Mouse (Mus musculus) kidney, postnatal 4 days (tissue): ENCODE data around the gene Dip2a.
A peak's percentile ranks its signal among the peaks of the same experiment; 100 is the strongest.

ENCODE experiments used
- DNase-seq, 2 experiments: peaks; one replicate each; pipeline ENCODE4 v3.0.0; 2021; ENCODE audit warnings: mixed read lengths in 2 of 2

The Dip2a gene

DNA sequence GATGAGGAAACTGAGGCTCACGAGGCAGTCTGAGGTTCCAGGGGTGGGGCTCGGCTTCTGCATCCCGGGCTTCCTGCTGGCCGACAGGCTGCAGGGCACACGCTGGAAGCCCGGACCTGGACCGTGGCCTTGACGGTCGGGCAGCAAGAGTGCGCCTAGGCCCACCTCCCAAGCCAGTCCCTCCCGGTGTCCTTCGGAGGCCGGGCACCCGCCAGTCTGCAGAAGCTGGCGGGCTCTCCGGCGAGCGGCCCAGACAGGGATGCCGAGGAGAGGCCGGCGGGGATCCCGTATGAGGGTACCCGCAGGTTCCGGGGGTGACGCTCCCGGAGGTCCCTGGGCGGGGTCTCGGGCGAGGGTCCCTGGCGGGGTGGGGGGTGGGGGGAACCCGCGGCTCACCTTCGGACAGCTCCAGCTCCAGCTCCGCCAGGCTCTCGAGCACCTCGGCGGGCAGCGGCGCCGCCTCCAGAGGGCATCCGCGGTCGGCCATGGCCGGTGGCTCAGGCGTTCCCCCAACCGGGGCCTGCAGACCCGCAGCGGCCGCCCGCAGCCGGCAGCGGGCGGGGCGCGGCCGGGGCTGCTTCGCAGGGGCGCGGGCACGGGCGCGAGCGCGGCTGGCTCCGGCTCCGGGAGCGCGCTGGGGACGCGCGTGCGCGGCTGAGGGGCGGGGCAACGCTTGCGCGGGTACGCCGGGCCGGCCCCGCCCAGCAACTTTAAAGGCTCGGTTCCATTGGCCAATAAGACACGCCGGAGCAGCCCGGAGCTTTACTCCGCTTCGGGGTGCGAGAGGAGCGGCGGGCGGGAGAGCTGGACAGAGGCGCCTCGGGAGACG, at the start of gene Dip2a:
Gene Dip2a, minus strand, starts transcription at position 581 of the 829 bp plus-strand sequence.
- peak; percentile 97 to 98 for DNase-seq

DNA sequence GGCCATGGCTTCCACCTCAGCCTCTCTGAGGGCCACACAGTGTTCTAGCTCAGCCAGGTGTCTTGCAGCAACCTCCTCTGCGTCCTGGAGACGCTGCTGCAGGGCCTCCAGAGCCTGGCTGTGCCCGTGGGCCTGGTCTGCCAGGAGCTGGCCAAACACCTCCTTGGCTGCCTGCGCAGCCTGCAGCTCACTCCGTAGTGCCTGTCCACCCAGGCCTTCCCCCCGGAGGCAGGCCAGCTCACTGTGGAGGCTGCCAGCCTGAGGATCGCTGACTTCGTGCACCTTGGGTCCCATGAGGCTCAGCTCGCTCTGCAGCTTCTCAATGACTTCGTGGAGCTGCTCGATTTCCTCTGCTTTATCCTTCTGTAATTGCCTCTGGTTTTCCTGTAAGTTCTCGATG, 47.5 kb upstream of the Dip2a start:
- no peak for DNase-seq

DNA sequence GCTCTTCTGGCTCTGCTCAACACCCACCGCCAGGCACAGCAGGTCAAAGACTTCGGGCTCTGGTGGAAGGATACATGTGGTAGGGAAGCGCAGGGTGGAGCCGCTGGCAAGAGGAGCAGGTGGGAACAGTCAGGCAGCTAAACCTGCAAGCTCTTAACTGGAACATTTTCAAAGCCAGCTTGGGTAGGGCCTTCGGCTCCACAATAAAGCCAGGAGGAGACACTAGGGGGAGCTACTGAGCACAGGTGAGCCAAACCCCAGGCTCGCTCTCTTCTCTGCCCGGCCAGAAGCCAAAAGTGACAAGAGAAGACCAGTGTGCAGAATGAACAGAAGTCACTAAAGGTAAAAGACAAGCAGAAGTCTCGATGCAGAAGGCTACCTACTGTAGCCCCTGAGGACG, 46.7 kb upstream of the Dip2a start:
- peak; percentile 33 to 42 for DNase-seq

DNA sequence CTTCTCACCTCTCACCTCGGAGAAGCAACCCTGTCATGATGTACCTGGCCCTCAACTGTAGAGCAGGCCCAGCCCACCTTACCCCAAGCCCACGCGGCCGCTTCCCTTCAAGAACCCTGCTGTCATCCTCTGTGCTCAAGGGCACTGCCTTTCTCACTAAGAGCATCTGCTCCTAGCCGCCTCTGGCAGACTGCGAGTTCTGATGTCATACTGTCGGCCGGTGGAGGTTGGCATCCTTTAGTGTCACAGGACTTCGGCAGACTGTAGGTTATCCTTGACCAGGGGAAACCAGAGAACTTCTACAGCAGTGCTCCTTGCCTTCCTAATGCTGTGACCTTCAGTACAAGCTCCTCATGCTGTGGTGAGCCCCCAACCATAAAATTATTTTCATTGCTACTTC, 46.1 kb upstream of the Dip2a start:
- no peak for DNase-seq

DNA sequence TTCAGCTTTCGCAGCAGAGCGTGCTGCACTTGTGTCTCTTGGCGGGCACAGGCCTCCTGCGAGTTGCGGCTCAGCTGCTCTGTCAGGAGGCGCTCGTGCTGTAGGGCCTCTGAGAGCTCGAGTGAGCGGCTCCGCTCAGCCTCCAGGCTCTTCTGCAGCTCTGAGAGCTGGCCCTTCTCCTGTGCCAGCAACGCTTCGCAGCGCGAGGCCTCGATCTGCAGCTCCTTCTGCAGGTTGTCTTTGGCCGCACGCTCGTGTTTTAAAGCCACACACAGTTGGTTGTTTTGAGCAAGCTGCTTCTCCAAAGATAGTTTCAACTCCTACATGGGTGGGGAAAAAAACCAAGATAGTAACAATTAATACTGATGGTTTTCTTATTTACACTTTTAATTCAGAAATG, 29.9 kb upstream of the Dip2a start:
- no peak for DNase-seq

DNA sequence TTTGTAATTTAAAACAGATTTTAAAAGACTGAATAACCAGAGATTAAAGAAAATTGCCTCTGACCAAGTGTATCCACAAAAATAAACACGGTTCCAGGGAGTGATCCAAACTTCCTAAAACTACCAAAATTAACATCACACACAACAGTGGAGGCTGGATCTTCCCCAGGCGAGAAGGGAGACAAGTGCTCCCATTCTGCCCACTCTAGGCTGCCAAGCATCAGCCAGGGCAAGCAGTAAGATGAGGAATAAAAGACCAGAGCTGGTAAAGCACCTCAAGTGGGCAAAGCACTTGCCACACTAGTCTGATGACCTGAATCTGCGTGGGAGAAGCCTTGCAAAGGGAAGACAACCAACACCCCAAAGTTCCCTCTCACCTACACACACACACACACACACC, 26.6 kb upstream of the Dip2a start:
- no peak for DNase-seq

DNA sequence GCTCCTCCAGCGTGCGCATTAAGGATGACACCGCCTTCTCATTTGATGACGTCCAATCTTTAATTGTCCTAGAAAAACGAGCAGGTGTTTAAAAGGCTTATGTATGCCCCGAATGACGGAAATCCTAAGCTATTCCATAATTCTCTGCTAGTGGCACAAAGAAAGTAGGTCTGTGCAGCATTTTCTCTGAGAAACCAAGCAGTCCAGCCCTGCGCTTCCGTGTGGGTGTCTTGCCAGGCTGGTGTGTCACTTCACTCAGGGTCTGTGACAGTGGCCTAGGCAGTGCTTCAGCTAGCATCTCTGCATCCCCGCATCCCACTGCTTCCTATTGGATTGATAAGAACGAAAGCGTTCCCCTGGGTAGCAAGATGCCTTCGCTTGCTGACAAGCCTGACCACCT, 23.7 kb upstream of the Dip2a start:
- DNase-seq: no peak

DNA sequence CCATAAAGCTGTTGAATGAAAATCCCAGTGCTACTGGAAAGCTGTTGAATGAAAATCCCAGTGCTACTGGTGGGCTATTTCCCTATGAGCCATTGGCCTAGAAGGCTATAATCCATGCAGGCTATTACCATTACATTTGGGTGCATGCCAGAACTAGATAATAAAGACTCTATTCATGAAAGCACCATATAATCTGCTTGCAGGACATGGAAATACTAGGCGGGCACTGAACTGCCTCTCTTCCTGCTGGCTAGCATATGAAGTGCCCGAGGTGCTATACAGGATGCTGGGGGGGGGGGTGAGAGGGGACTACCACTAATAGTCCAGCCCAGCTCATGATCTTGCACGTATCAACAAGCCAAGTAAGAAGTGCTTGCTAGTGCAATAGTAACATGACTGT, 18.1 kb upstream of the Dip2a start:
- DNase-seq: no peak

DNA sequence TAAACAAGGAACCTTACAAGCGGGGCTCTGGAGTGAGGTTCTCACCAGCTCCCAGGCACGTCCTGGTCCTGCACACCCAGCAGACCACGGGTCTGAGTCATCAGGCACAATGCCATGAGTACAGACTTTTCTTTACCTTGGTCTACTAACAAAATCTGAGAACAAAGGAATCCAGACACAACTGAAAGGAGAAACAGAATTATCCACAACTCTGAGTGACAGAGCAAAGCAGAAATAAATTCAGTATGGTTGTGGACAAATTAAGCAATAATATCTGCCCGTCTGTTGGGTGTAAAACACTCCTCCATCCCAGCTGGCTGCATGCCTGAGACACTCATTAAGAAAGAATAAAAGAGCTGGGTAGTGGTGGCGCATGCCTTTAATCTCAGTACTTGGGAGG, 13.4 kb upstream of the Dip2a start:
- DNase-seq: no peak

DNA sequence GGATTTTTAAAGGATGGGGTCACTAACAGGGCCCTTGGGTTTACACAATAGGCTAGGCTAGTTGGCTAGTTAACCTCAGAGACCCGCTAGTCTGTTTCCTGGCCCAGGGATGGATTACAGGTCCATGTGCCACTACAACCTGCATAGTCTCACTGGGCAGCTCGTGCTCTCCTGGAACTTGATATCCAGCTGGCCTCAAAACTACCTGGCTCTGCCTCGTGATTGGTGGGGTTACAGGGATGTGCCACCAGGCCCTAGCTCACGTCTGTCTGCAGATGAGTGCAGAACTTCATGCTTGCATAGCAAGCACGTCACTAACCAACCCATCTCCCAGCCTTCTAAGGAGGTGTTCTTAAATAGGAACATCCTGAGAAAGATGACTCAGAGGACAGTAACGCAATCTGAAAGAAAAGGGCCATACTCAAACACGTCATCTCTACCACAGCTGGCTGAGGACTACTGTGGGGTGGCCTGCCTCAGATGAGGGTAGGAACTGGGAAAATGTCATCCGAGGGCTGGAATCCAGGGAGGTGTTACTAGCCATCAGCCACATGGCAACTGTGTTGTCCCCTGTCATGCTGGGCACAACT, 12.3 kb upstream of the Dip2a start:
- no peak for DNase-seq

DNA sequence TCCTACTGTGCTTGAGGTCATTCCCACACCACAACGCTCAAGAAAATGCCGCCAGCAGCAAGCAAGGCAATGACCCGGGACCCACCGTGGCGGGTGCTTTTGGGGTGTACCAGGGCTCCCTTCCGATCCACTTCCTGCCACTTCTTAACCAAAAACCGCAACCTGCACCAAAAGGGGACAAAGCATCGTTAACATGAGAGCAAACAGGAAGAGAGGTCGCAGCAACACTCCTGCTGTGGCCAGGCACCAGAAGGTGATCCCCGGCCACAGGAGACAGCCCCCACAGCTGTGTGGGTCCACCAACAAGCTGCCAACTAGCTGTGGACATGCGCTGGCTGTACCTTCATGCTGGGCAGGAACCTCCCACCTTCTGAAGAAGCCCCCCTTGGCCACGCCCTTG, 9.9 kb upstream of the Dip2a start:
- no peak for DNase-seq

DNA sequence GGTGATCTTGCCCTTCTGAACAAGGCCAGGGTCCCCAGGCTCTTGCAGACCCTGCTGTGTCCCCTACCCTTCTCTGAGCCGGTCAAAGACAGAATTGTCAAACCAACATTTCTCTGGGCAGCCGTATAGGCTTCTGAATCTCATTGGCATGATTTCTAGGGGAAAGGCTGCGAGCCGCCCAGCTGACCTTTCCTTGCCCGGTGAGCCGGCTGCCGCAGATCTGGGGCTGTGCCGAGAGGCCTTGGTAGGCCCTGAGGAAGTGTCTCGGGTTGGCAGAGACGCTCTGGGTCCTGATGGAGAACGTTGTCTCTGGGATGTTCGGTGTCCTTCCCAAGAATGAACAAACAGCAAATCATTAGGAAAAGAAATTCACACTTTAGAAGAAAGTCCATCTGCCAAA, 8.9 kb upstream of the Dip2a start:
- DNase-seq: no peak

DNA sequence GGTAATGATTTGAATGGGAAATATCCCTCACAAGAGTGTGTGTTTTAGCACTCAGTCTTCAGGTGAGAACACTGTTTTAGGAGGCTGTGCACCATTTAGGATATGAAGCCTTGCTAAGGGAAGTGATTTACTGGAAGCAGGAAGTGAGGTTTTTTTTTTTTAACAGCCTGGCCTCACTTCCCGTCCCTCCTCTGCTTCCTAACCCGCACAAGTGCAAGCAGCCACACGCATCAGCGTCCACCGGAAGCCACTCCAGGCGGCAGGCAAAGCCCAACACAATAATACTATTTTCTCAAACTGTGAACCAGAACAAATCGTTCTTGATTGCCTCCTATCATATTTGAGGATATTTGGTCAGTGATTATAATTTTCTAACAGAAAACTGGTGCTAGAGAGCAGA, 6.9 kb upstream of the Dip2a start:
- DNase-seq: peak in 1 of 2 experiments; percentile 17

DNA sequence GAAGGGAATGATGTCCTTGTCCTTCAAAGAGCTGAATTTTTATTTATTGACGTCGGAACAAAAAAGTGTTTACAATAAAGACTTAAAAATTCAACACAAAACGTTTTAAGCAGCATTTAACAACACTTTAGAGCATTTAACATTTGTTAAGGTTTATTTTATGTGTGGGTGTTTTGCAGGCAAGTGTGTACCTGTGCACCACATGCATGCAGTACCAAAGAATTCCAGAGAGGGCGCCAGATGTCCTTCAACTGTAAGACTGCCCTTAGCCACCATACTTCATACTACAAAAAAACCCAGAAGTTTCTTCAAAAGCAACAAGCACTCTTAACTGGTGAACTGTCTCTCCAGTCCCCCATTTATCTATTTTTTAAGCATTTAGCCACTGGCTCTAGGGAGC, 1.5 kb upstream of the Dip2a start:
- DNase-seq: peak; percentile 84 to 87

DNA sequence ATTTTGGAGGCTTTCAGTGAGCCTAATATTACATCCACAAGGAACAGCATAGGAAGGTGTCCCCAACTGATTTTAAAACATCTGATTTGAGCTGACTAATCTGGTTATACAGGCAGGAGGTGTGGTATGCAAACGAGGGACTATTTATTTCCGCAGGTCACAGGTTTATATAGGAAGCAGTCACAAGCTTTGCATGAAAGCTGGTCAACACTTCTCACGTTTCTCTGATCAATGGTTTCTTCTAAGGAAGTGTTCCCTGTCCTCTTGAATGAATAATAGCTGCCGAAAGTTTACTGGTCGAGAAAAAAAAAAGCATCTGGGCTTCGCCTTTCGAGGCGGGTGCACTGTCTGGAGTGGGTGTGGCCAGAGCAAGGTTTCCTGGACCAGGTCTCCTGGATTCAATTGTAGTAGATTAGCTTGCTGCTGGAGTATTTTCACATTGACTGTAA, 976 bp upstream of the Dip2a start:
- DNase-seq: peak; percentile 32 to 49

DNA sequence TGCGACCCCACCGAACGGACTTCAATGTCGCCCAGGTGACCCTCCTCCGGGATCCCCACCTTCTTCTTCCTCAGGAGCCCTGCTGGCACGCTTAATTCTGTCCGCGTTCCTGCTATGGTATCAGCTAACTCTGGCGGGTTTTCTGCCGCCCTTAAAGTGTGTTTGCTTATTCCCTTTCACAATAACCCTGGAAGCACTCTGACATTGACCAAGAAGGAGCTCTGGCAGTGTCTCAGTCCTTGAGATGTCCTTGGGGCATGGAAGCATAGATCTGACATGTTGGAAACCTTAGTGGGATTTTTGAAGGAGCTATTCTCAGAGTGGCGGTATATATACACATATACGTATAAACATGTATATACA, 430 bp upstream of the Dip2a start:
- no peak for DNase-seq

DNA sequence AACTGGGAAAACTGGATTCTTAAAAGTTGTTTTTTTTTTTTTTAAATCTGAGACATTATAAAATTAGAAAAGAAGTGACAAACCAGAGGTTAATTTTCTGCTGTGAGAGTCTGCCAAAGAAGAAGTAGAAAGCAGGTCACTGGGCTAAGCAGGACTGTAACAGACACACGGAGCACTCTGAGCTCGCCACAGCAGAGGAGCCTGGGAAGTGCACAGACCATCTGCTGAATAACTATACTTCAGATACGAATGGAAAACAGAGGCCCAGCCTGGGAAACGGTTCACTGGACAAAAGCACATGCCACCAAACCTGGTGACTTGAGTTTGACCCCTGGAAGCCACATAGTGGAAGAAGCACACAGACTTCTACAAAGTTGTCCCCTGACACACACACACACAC, 10.7 kb downstream of the Dip2a start:
- DNase-seq: peak; percentile 19 to 35

DNA sequence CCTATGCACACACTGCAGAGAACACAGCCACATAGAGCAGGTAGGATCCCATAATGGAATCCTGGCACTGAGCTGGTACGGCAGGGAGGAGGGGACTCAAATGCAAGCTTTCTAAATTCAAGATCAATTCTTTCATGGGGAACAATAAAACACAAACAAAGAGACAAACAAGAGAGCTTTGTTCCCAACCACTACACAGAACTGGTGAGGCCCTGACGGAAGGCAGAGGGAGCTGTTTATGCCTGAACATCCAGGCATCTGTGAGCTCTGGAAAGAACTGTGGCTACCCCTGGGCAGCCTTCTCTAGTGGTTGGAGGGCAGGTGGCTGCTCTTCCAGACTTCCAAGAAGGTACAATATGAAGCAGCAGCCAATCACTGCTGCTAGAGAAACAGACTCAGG, 13.1 kb downstream of the Dip2a start:
- DNase-seq: no peak

DNA sequence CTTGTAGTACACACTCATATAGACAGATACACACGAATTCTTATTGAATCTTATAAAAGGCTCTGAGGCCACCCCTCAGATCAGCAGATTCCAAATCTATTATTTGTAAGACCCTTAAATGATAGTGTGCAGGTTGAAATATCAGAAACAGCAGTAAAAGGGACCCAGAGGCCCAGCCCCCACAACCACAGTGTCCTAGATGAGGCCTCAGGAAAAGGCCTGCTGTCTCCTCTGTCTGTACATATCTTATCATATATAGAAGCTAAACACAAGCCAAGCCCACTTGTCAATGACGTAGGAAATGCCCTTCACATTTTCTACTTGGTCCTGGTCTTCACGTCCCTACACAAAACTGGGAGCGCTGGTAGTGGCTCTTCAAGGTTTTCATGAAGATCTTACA, 16.0 kb downstream of the Dip2a start:
- DNase-seq: no peak

DNA sequence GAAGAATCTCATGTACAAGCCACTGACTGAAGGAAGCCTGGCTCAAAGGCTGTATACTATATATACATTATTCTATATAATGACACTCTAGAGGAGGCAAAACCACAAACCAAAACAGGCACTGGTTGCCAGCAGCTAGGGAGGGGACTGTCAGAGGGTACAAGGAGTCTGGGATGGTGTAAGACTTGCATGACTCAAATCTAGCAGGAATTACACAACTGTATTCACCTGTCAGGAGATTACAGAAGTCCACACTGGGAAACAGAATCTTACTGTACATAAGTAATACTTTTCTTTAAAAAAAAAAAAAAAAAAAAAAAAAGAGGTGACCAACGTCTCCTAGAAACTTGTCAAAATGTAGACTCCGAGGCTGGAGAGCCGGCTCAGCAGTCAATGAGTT, 16.5 kb downstream of the Dip2a start:
- no peak for DNase-seq

DNA sequence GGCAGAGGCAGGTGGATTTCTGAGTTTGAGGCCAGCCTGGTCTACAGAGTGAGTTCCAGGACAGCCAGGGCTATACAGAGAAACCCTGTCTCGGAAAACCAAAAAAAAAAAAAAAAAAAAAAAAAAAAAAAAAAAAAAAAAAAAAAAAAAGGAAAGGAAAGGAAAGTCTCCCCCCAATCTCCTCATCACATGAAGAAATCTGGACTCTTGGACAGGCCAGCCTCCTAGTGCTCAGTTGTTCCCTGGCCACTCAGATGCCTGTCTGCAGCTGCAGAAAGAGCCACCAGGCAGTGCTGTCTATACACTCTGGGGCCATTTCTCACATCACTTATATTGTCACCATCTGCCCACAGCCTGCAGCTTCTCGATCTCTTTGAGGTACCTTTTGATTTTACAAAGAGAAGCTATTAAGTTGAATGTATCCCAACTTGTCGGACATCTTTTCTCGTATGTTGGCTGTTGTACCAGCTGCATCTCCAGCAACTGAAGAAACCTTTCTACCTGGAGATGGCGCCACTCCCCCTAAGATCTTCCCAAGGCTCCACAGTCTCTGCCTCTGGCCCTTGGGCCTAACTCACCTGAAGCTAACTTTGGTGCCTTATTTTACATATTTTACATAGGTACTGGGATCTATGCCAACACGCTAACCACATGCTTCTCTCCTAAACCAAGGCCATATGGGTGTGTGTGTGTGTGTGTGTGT, 18.6 kb downstream of the Dip2a start:
- peak; percentile 68 to 71 for DNase-seq

DNA sequence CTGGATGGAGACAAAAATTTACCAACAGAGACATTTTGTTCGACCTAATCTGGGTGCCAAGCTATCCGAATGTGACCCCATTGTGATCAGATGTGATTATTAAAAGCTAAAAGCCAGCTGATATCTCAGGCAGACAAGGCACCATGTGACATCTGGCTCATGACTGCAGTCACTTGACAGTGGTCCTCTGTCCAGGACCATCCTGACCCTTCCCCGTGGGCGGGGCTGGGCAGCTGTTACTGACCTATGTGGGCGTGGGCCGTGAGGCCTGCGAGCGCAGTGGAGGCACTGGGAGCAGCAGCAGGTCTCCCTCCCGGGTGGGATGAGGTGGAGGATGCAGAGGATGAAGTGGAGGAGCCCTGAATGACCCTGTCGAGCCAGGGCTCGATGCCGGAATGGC, 27.5 kb downstream of the Dip2a start:
- no peak for DNase-seq

DNA sequence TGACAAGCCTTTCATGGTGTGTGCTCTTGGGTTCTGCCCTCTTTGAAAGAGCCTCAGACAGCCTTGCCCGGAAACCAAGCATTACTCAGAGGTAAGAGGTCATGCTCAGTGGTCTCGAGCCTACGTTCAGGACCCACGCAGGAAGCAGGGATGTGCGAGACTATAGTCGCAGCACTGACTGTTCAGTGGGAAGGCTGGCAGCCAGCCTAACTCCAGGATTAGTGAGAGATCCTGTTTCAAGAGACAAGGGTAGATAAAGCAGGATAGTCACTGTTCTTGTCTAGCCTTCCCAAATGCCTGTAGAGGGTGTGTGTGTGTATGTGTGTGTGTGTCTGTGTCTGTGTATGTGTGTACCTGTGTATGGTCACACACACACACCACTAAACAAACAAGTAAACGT, 28.9 kb downstream of the Dip2a start:
- peak in 1 of 2 experiments; percentile 17 for DNase-seq

DNA sequence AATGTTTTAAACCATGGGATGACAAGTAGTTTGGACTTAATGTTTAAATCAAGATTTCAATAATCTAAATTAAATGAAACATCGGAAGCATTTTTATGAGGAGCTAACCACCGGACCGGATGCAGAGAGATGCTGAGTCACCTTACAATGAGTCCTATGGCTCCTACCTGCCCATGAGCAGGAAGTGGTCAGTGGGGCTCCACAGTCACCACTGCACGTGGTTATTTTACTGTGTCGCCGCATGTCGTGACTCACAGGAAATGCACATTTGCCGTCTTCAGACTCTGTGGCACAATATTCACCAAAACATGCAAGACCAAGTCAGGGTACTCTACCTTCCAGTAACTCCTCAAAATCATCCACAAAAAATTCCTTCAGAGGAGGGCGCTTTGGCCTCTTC, 38.4 kb downstream of the Dip2a start:
- no peak for DNase-seq
